Mouse (Mus musculus): ENCODE measurements around the gene Olfr130. TPM values are rescaled to one million over a fixed set of nuclear protein-coding genes. Genes with fewer than 3 reads are reported as not detected.

The Olfr130 gene
- not detected in 2 replicates for total RNA-seq (2014; rRNA removed)
- not detected in 2 replicates for polyA plus RNA-seq (2012; rRNA removed)

DNA sequence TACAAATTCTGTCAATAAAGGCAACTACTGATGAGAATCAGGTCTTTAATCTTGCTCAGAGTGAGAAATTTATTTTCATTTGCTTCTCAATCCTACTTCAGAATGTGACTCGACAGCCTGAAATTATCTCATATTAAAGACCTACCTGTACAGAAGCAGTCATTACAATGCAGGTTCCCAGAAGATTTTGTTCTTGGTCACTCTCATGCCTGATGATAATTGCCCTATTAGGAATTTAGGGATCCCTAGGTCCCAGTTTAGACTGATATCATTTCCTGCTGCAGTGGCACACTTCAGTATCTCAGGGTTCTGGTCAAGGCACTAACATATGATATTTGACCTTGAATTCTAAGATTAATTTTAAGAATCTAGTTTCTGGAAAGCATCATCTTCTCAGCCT lies at the start of gene Olfr130:
Olfr130 (plus strand) TSS at position 301 of the 400 bp plus-strand sequence.
- Histone ChIP-seq H3K4me1 (ENCODE audit: control insufficient read depth, insufficient read depth, low read length) (no peaks in the 10 kb centered on the region), H3K4me3 (ENCODE audit: insufficient read depth, low read depth, low read length) (no peak within 1 kb of the TSS), H3K27me3 (ENCODE audit: control insufficient read depth, insufficient read depth, low read length) (no peaks in the 10 kb centered on the region), H3K36me3 (ENCODE audit: control insufficient read depth, insufficient read depth, low read length) (no peaks in the 10 kb centered on the region), H3K9ac (ENCODE audit: low read depth, low read length) (no peak within 1 kb of the TSS), H3K27ac (replicated peaks; ENCODE audit: insufficient read depth, low read depth, low read length) (no peak within 1 kb of the TSS), H3K79me2 (ENCODE audit: control insufficient read depth, insufficient read depth, low read length) (no peaks in the 10 kb centered on the region)
- 84% methylated on average over 1 of the region's 1 CpGs for WGBS
- no peak for DNase-seq (ENCODE audit: extremely low read depth, low read depth, low spot score)
- TF ChIP-seq CTCF (IDR thresholded peaks at IDR 0.05; ENCODE audit: low read depth, low read length) (no peak), POLR2A (IDR thresholded peaks at IDR 0.05; ENCODE audit: extremely low read depth, insufficient read depth, low read length) (no peak)

DNA sequence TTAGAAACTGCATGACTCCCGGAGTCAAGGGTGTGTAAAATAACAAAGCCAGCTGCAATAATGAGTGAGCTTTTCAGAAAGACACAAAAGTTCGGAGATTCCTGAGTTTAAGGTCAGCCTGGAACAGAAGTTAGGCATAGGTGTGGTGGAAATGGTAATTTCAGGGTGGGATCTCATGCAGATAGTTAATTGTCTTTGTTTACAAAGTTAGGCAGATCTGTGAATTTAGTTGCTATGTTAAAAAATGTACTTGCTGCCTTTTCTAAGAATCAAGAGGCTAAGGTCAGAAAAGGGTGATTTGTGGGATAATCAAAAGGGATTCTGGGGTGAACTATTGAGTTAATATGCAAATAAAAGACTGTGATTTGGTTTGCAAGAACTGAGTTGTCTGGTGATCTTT lies 47.4 kb upstream of the Olfr130 start:
- no peak for DNase-seq (ENCODE audit: extremely low read depth, low read depth, low spot score)
- Histone ChIP-seq H3K4me1 (ENCODE audit: control insufficient read depth, insufficient read depth, low read length) (no peaks in the 10 kb centered on the region), H3K4me3 (ENCODE audit: insufficient read depth, low read depth, low read length) (no peak overlapping the region), H3K79me2 (ENCODE audit: control insufficient read depth, insufficient read depth, low read length) (no peaks in the 10 kb centered on the region), H3K36me3 (ENCODE audit: control insufficient read depth, insufficient read depth, low read length) (no peaks in the 10 kb centered on the region), H3K9ac (ENCODE audit: low read depth, low read length) (no peak overlapping the region), H3K27ac (replicated peaks; ENCODE audit: insufficient read depth, low read depth, low read length) (no peak overlapping the region), H3K27me3 (ENCODE audit: control insufficient read depth, insufficient read depth, low read length) (no peaks in the 10 kb centered on the region)
- TF ChIP-seq POLR2A (IDR thresholded peaks at IDR 0.05; ENCODE audit: extremely low read depth, insufficient read depth, low read length): no peak
- no peak for TF ChIP-seq CTCF (IDR thresholded peaks at IDR 0.05; ENCODE audit: low read depth, low read length)
- WGBS: 72% methylated on average over 2 of the region's 2 CpGs

DNA sequence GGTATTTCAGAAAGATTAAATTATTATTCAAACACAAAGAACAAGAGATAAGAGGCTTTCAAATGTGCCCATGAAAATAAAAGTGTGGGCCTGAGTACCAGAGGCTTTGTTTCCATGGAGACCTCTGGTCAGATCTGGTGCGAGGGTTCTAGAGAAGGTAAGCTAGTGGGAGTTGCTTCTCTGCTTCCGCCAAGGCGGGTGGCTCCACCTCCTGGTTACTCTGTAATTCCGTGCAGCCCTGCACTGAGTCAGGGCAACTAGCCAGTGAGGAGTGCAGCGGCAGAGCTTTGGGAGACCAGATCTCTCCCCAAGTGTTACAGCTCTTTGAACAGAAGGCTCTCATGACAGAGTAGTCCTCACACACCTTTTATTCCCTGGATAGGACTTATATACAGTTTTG lies 37.4 kb upstream of the Olfr130 start:
- H3K4me1 ChIP-seq (ENCODE audit: control insufficient read depth, insufficient read depth, low read length): no peaks in the 10 kb centered on the region
- no peaks in the 10 kb centered on the region for H3K27me3 ChIP-seq (ENCODE audit: control insufficient read depth, insufficient read depth, low read length)
- H3K36me3 ChIP-seq (ENCODE audit: control insufficient read depth, insufficient read depth, low read length): no peaks in the 10 kb centered on the region
- WGBS: 41% methylated on average over 5 of the region's 5 CpGs
- no peak overlapping the region for H3K27ac ChIP-seq (replicated peaks; ENCODE audit: insufficient read depth, low read depth, low read length)
- no peak overlapping the region for H3K9ac ChIP-seq (ENCODE audit: low read depth, low read length)
- DNase-seq (ENCODE audit: extremely low read depth, low read depth, low spot score): no peak
- TF ChIP-seq POLR2A (IDR thresholded peaks at IDR 0.05; ENCODE audit: extremely low read depth, insufficient read depth, low read length) (no peak), CTCF (IDR thresholded peaks at IDR 0.05; ENCODE audit: low read depth, low read length) (no peak)
- H3K4me3 ChIP-seq (ENCODE audit: insufficient read depth, low read depth, low read length): no peak overlapping the region
- H3K79me2 ChIP-seq (ENCODE audit: control insufficient read depth, insufficient read depth, low read length): no peaks in the 10 kb centered on the region

DNA sequence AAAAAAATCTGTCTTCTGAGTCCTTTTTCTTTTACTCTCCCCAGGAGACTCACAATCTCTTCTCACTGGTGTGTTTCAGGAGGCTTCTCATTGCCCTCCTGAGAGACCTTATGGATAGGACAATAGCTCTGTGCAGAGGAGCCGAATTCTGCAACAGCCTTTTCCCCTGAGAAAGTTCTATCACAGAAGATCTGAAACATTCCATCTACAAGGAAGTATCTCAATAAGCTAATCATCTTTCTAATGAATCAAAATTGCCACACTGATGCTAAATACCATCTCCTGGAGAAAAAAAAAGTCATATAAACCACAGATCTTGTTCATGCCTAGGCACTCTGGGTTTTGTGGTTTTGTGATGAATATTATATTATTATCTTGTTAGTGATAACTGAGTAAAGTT lies 3.7 kb upstream of the Olfr130 start, which contains the start of gene Olfr129:
Olfr129 (minus strand) TSS at position 101 of the 400 bp plus-strand sequence.
- DNase-seq (ENCODE audit: extremely low read depth, low read depth, low spot score): no peak

DNA sequence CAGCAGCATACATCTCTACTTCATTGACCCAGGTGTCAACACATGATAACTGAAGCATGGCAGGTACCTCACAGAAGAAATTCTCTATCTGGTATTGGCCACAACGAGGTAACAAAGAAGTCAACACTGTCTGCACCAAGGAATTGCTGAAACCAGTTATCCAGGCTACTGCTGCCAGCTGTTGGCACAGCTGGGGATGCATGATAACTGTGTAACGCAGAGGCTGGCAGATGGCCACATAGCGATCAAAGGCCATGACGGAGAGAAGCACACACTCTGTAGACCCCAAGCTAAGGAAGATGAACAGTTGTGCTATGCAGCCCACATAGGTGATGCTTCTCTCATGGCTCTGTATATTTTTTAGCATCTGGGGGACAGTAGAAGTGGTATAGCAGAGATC lies 18.6 kb downstream of the Olfr130 start:
- no peaks in the 10 kb centered on the region for H3K36me3 ChIP-seq (ENCODE audit: control insufficient read depth, insufficient read depth, low read length)
- no peak overlapping the region for H3K9ac ChIP-seq (ENCODE audit: low read depth, low read length)
- no peak overlapping the region for H3K4me3 ChIP-seq (ENCODE audit: insufficient read depth, low read depth, low read length)
- no peaks in the 10 kb centered on the region for H3K79me2 ChIP-seq (ENCODE audit: control insufficient read depth, insufficient read depth, low read length)
- TF ChIP-seq CTCF (IDR thresholded peaks at IDR 0.05; ENCODE audit: low read depth, low read length) (no peak), POLR2A (IDR thresholded peaks at IDR 0.05; ENCODE audit: extremely low read depth, insufficient read depth, low read length) (no peak)
- H3K27ac ChIP-seq (replicated peaks; ENCODE audit: insufficient read depth, low read depth, low read length): no peak overlapping the region
- no peak for DNase-seq (ENCODE audit: extremely low read depth, low read depth, low spot score)
- WGBS: 78% methylated on average over 4 of the region's 4 CpGs
- no peaks in the 10 kb centered on the region for H3K4me1 ChIP-seq (ENCODE audit: control insufficient read depth, insufficient read depth, low read length)
- no peaks in the 10 kb centered on the region for H3K27me3 ChIP-seq (ENCODE audit: control insufficient read depth, insufficient read depth, low read length)

More for the DNA sequence above, 3.7 kb upstream of the Olfr130 start, which contains the start of gene Olfr129:
- WGBS: 44% methylated on average over 1 of the region's 1 CpGs
- Histone ChIP-seq H3K27me3 (ENCODE audit: control insufficient read depth, insufficient read depth, low read length) (no peaks in the 10 kb centered on the region), H3K36me3 (ENCODE audit: control insufficient read depth, insufficient read depth, low read length) (no peaks in the 10 kb centered on the region), H3K4me1 (ENCODE audit: control insufficient read depth, insufficient read depth, low read length) (no peaks in the 10 kb centered on the region), H3K9ac (ENCODE audit: low read depth, low read length) (no peak within 1 kb of the TSS), H3K4me3 (ENCODE audit: insufficient read depth, low read depth, low read length) (no peak within 1 kb of the TSS), H3K27ac (replicated peaks; ENCODE audit: insufficient read depth, low read depth, low read length) (no peak within 1 kb of the TSS), H3K79me2 (ENCODE audit: control insufficient read depth, insufficient read depth, low read length) (no peaks in the 10 kb centered on the region)
- TF ChIP-seq POLR2A (IDR thresholded peaks at IDR 0.05; ENCODE audit: extremely low read depth, insufficient read depth, low read length) (no peak), CTCF (IDR thresholded peaks at IDR 0.05; ENCODE audit: low read depth, low read length) (no peak)

DNA sequence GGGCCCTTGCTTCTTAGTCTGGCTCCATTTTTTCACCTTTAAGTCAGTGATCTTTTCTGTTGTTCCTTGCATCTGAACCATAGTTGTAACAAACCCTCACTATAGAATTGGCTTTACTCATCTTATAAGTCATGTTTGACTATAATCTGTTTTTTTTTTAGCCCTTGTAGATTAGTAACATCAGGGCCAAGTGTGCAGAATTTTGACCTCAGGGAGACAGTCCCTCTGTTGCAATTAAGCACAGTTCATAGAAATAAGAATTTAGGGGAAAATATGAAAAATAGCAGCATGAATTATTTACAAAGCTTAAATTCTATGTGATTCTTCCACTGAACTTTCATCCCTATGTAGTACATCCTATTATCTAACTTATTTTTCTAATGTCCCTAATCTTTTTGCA lies 24.9 kb downstream of the Olfr130 start, which contains the start of gene Olfr131:
Olfr131 (minus strand) TSS at position 101 of the 400 bp plus-strand sequence.
- no peak for TF ChIP-seq POLR2A (IDR thresholded peaks at IDR 0.05; ENCODE audit: extremely low read depth, insufficient read depth, low read length)
- TF ChIP-seq CTCF (IDR thresholded peaks at IDR 0.05; ENCODE audit: low read depth, low read length): no peak
- H3K36me3 ChIP-seq (ENCODE audit: control insufficient read depth, insufficient read depth, low read length): no peaks in the 10 kb centered on the region
- H3K79me2 ChIP-seq (ENCODE audit: control insufficient read depth, insufficient read depth, low read length): no peaks in the 10 kb centered on the region

More for the DNA sequence above, 24.9 kb downstream of the Olfr130 start, which contains the start of gene Olfr131:
- no peak for DNase-seq (ENCODE audit: extremely low read depth, low read depth, low spot score)
- Histone ChIP-seq H3K4me1 (ENCODE audit: control insufficient read depth, insufficient read depth, low read length) (no peaks in the 10 kb centered on the region), H3K4me3 (ENCODE audit: insufficient read depth, low read depth, low read length) (no peak within 1 kb of the TSS), H3K27me3 (ENCODE audit: control insufficient read depth, insufficient read depth, low read length) (no peaks in the 10 kb centered on the region), H3K9ac (ENCODE audit: low read depth, low read length) (no peak within 1 kb of the TSS), H3K27ac (replicated peaks; ENCODE audit: insufficient read depth, low read depth, low read length) (no peak within 1 kb of the TSS)

Other genes with a start within 250 kb of the Olfr130 start
- not detected in 2 replicates for gene Olfr125, start 231.0 kb upstream of the Olfr130 start, total RNA-seq (2014; rRNA removed)
- gene Olfr125, start 231.0 kb upstream of the Olfr130 start, polyA plus RNA-seq (2012; rRNA removed): not detected in 2 replicates
- gene Olfr126, start 216.4 kb upstream of the Olfr130 start, total RNA-seq (2014; rRNA removed): not detected in 2 replicates
- not detected in 2 replicates for gene Olfr126, start 216.4 kb upstream of the Olfr130 start, polyA plus RNA-seq (2012; rRNA removed)
- not detected in 2 replicates for gene Olfr127, start 163.5 kb upstream of the Olfr130 start, total RNA-seq (2014; rRNA removed)
- not detected in 2 replicates for gene Olfr127, start 163.5 kb upstream of the Olfr130 start, polyA plus RNA-seq (2012; rRNA removed)
- not detected in 2 replicates for gene Olfr128, start 143.4 kb upstream of the Olfr130 start, total RNA-seq (2014; rRNA removed)
- not detected in 2 replicates for gene Olfr128, start 143.4 kb upstream of the Olfr130 start, polyA plus RNA-seq (2012; rRNA removed)
- gene Olfr761, start 110.8 kb upstream of the Olfr130 start, total RNA-seq (2014; rRNA removed): not detected in 2 replicates
- not detected in 2 replicates for gene Olfr761, start 110.8 kb upstream of the Olfr130 start, polyA plus RNA-seq (2012; rRNA removed)
- not detected in 2 replicates for gene Olfr129, start 3.8 kb upstream of the Olfr130 start, total RNA-seq (2014; rRNA removed)
- not detected in 2 replicates for gene Olfr129, start 3.8 kb upstream of the Olfr130 start, polyA plus RNA-seq (2012; rRNA removed)
- gene Olfr131, start 24.8 kb downstream of the Olfr130 start, total RNA-seq (2014; rRNA removed): not detected in 2 replicates
- gene Olfr131, start 24.8 kb downstream of the Olfr130 start, polyA plus RNA-seq (2012; rRNA removed): not detected in 2 replicates
- not detected in 2 replicates for gene Olfr132, start 70.6 kb downstream of the Olfr130 start, total RNA-seq (2014; rRNA removed)
- not detected in 2 replicates for gene Olfr132, start 70.6 kb downstream of the Olfr130 start, polyA plus RNA-seq (2012; rRNA removed)
- gene Olfr133, start 81.4 kb downstream of the Olfr130 start, total RNA-seq (2014; rRNA removed): not detected in 2 replicates
- gene Olfr133, start 81.4 kb downstream of the Olfr130 start, polyA plus RNA-seq (2012; rRNA removed): not detected in 2 replicates
- gene Olfr134, start 107.5 kb downstream of the Olfr130 start, total RNA-seq (2014; rRNA removed): not detected in 2 replicates
- gene Olfr134, start 107.5 kb downstream of the Olfr130 start, polyA plus RNA-seq (2012; rRNA removed): not detected in 2 replicates
- not detected in 2 replicates for gene Olfr135, start 140.4 kb downstream of the Olfr130 start, total RNA-seq (2014; rRNA removed)
- not detected in 2 replicates for gene Olfr135, start 140.4 kb downstream of the Olfr130 start, polyA plus RNA-seq (2012; rRNA removed)
- not detected in 2 replicates for gene Olfr138, start 197.1 kb downstream of the Olfr130 start, total RNA-seq (2014; rRNA removed)
- gene Olfr138, start 197.1 kb downstream of the Olfr130 start, polyA plus RNA-seq (2012; rRNA removed): not detected in 2 replicates
- not detected in 2 replicates for gene Olfr137, start 243.6 kb downstream of the Olfr130 start, total RNA-seq (2014; rRNA removed)
- not detected in 2 replicates for gene Olfr137, start 243.6 kb downstream of the Olfr130 start, polyA plus RNA-seq (2012; rRNA removed)

All from liver, adult 2 months (tissue).